Mouse (Mus musculus) c-Kit-positive CD71-positive TER-119-positive erythroid progenitor cells, embryonic 14.5 days (primary cell): Measurements from ENCODE around the gene Osbpl5.
A peak's percentile ranks its signal among the peaks of the same experiment; 100 is the strongest.
"Not testable (repeated sequence)": the region's sequence is repeated elsewhere in the genome, so short reads cannot be mapped to it uniquely, and the experiment has no call there.

Experiments
- DNase-seq: peaks from one replicate; pipeline ENCODE4 v3.0.0-alpha.2; 2013; ENCODE audit warnings: low spot score

Gene Osbpl5

DNA sequence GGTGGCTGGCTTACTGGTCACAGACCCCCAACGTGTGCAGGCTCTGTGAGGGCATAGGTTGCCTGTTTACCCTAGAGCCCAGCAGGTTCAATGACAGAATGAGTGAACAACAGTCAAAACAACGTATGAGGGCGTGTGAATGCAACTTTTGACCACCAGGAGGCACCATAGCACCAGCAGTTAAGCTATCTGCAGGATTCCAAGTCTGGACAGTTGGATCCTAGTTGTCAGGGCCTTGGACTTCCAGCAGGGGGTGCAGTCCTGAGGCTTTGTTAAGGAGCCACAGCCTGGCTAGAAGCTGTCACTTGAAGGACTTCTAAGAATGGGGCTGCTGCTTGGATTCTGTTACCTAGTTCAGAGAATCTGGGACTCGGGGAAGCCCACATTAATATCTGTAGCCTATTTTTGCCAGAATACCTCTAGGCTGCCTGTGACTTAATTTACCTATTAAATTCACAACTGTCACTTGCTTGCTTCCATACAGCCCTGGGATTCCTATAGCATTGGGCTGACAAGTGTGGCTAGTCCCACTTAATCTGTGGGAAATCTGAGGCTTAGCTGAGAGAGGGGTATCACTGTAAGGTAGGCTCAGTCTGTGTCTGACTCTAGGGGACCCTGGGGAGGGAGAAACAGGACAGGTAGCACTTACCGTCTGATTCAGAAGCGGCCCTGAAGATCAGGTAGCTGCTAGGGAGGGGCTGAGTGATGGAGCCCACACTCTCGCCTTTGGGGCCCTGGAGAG is 49.9 kb downstream of the Osbpl5 start:
- DNase-seq, result peak; percentile 73

DNA sequence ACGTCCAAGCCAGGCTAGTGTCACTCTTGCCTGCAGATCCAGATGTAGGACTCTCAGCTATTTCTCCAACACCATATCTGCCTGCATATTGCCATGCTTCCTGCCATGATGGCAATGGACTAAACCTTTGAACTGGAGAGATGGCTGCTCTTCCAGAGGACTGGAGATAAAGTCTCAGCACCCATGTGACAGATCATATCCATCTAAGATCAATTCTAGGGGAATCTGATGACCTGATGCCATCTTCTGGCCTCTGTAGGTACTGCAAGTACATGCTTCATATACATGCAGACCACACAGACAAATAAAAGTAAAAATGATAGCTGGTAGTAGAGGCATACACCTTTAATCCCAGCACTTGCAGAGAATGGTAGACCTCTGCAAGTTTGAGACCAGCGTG is 60.6 kb downstream of the Osbpl5 start:
- DNase-seq, result peak; percentile 43

DNA sequence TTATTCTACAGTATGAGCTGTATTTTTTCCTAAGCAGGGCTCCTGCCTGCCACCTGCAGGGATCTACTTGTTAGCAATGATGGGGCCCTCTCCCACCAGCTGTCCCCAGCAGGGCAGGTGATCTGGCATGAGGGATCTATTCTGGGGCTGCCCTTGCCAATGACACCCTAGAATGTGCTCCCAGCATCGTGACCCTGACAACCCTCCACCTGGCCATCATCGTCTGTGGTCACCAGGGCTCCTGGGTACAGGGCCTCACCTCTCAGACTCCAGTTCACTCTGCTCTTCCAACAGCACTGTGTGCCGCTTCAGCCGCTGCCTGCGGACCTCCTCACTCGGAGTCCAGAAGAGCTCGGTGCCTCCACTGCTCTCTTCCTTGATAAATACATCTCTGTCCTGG is 62.2 kb downstream of the Osbpl5 start:
- no peak for DNase-seq

DNA sequence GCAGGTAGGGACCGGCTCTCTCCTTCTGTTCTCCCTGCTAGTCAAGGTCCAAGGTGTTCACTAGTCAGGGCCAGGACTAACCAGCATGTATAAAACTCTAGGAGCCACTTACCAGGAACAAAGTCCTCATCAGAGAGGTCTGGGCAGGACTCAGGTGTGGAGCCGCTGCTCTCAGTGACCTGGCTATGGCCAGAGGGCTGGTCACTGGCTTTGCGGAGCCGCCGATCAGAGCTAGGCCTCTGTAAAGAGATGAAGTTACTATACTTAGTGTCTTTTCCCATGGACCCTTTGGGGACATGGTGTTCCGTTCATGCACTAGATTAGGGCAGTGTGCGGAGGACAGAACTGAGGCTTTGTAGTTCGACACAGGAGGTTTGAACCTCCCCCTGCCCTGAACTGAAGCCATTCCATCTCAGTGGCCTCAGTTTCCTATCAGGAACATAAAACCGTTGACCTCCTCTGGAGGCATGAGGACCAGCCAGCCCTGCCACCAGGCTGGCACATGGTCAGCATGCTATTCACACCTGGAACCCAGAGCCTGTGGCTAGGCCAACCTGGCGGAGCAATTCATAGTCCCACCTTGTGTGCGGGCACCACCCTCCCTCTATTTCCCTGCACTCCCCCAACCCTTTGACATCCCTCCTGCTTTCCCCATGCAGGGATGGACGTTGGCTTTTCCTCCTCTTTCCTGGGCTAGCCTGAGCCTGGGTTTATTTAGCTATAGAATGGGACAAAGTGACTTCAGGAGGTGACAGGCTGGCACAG is 63.9 kb downstream of the Osbpl5 start:
- no peak for DNase-seq

DNA sequence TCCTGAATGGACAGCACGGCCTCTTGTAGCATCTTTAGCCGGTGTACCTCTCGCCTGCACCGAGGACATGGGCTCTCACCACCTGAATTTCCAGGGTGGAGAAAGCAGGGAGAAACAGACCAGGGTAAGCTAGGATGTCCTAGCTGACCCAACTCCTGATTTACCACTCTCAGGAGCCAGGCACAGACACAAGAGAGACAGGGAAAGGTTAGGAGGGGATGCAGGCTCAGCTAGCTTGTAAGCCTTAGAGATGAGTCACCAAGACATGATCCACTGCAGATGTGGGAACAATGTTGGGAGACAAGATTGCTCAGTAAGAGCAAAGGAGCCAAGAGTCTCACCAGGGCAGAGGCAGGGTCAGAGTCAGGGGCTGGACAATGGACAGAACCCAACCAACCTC is 64.9 kb downstream of the Osbpl5 start:
- DNase-seq, result no peak

DNA sequence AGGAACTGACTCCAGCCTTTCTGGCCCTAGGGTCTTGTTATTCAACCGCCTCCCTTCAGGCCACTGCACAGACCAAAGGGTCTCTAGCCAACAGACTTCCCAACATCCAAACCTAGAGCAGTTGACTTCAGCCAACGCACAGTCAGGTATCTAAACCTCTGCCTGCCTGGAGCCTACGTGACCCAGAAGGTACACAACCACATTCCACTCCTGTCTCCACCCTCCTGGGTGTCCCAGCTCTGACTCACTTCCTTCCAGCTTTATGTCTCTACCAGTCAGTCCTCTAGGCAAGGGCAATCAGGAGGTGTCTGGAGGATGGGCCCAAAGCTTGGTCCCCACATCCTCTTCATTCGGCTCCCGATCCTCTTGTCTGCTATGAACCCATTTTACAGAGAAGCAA is 65.6 kb downstream of the Osbpl5 start:
- DNase-seq, result no peak

DNA sequence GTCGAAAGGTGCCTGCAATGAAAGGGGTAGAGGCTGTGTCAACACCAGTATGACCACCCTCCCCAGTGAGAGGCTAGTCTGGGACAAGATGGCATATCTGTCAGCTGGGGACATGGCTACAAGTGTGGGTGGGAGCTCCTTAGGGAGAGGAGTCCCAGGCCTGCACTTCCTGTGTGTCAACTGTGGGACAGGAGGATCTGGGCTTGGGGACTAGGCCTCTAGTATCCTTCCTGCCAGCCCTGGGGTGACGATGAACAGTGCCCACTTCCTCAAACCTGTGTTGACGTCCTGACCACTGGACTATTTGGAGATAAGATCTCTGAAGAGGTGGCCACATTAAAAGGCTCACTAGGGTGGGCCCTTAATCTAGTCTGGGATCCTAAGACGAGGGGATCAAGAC is 66.8 kb downstream of the Osbpl5 start:
- DNase-seq, result no peak

DNA sequence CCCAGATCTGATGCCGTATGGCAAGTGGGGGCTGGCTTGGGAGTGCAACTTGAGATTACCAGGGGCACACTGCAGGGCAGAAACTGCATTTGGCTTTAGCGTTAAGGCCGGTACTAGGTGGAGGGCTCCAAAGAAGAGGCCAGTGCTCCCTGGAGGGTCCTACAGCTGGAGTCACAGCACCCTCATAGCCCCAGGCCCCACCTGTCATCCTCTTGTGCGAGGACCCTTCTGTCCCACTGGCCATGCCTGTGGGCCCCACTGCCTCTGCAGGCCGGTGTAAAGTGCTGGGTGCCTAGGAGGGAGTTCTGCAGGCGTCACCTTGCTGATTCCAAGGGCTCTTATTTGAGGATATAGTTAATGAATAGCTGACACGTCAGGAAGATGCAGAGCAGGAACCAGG is 67.3 kb downstream of the Osbpl5 start:
- DNase-seq, result no peak

DNA sequence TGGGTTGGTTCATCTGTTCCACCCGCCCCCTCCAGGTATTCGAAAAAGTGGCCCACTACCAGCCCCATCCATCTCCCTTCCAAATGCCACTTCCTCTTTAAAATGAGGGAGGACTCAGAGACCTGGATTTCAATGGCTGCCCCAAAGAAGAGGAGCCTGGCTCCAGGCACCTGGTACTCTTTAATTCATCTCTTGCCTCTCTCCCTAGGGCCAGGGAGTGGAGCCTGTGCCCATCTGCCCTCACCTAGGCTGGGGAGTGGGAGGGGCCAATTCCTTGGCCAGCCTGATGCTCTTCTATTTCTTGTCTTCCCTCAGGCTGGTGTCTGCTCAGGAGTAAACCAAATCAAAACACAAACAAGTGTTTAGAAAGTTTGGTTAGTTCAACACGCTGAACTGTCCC is 70.1 kb downstream of the Osbpl5 start:
- DNase-seq, result not testable (repeated sequence)

DNA sequence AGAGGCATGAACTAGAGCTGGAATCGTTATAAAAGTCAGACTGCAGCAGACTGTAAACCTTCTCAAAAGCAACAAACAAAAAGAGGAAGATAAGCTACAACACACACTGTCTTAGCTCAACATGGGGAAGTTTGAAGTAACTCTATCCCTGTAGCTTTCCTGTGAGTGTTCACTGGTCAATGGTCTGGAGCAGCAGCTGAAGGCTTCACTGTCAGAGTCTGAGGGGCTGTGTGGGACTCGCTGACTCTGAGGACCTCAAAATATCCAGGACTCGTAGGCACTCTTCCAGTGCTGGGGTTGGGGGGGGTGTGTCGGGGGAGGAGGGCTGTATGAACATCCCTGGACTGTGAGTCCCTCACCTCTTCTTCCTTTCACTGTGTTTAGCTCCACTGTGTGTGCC is 70.6 kb downstream of the Osbpl5 start:
- DNase-seq, result not testable (repeated sequence)

DNA sequence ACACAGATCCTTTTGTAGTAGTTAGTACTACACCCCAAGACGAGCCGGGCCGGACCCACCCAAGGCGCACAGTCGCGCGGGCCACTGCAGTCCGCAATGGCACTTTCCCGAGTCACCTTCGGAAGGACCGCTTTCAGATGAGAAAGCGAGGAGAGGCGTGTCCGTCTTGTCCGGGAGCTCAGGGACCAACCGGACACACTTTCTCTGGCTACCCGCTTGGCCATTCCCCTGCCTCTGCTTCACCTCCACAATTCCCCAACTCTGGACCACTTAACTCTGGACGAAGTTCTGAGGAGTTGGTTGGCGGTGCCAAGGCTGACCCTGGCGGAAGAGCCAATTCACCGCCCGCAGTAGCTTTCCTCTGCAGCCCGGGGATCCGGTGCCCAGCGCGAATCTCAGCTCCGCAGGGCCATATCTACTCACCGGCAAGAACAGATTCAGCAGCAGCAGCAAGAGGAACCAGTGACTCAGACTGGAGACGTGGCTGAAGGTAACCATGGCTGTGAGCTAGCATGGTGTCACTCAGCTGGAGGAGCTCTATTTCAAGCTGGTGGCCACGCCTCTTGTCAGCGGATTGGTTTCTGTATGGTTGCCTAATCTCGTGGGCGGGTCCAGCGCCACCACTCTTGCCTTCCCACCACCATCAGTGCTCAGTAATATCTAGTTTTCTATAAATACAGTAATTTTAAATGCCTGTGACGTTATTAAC is 71.3 kb downstream of the Osbpl5 start, which contains the start of gene Tnfrsf23:
Gene Tnfrsf23, minus strand, starts transcription at position 514 of the 709 bp plus-strand sequence.
- DNase-seq, result peak; percentile 53

DNA sequence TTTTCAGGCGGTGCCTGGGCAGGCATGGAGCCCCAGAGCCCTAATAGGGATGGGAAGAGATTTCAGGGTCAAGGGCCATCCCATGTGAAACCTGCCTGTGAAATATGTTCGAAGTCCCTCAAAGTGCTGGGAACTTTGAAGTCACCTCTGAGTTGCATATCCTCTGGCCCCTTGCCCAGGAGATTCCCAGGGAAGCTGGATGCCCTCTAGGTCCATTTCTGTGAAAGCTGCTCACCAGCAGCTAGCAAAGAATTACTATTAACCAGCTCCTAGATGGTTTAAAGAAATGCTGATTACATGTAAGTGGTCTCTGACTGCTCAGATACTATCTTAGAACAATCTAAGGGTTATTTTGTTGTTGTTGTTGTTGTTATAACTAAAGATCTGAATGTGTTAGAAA is 72.2 kb downstream of the Osbpl5 start:
- DNase-seq, result not testable (repeated sequence)

DNA sequence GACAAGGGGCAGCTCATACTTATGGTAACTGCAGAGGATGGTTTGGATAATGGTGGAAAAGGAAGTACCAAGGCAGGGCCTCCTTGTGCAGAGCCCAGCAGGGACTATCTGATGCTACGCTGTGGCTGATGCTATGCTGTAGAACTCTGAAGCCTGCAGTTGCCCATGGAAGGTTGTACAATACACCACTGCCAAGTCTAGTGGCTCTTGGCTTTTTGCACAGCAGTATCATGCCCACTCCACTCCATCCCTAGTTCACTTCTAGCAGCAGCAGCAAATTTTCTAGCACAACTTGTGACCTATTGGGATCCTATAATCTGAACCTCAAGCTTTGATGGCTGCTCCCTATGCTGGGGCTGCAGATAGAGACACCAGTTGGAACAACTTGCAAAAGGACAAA is 75.2 kb downstream of the Osbpl5 start:
- no peak for DNase-seq

DNA sequence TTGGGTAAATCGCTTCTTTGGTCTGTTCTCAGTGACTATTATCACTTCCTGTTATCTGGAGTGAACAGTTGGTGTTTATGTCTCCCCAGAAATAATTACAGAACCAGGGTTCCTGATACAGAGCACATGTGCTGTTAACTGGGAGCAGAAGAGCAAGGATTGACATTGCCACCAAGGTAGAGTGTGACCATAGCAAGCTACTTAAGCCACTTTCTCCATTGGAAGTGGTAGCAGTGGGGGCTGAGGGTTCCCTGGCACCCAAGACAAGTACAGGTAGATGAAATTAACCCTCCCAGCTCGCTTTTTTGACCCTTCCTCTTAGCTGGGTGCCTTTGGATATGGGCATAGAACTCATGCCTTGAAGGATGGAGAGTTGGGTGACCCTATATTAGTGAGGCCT is 75.9 kb downstream of the Osbpl5 start:
- DNase-seq, result not testable (repeated sequence)

DNA sequence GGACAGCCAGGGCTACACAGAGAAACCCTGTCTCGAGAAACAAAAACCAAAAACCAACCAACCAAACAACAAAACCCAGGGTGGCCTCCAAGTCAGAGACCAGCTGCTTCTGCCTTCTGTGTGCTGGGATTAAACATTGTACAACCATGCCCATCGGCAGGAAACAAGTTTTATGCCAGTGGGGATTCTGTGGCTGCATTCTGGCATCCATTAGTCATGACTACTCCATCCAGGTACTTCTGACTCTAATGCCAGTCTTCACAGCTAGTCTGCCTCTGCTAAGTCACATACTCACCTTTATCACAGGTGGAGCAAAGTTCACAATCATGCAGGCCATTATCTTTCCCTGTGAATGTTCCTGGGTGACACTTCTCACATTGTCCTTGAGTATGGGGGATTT is 77.1 kb downstream of the Osbpl5 start:
- DNase-seq, result not testable (repeated sequence)

DNA sequence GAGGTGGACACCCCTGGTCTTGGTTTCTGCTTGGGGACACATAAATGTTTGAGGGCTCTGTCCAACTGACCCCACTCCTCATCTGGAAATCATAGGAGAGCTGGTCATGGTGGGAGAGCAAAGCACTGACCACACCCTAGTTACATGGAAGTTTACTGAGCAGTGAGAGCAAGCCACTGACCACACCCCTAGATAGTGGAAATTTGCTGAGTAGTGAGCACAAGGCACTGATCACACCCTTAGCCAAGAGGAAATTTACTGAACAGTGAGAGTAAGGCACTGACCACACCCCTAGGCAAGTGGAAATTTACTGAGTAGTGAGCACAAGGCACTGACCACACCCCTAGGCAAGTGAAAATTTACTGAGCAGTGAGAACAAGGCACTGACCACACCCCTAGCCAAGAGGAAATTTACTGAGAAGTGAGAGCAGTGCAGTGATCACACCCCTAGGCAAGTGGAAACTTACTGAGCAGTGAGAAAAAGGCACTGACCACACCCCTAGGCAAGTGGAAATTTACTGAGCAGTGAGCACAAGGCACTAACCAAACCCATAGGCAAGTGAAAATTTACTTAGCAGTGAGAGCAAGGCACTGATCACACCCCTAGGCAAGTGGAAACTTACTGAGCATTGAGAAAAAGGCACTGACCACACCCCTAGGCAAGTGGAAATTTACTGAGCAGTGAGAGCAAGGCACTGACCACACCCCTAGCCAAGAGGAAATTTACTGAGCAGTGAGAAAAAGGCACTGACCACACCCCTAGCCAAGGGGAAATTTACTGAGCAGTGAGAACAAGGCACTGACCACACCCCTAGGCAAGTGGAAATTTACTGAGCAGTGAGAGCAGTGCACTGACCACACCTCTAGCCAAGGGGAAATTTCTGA is 90.1 kb downstream of the Osbpl5 start:
- no peak for DNase-seq

DNA sequence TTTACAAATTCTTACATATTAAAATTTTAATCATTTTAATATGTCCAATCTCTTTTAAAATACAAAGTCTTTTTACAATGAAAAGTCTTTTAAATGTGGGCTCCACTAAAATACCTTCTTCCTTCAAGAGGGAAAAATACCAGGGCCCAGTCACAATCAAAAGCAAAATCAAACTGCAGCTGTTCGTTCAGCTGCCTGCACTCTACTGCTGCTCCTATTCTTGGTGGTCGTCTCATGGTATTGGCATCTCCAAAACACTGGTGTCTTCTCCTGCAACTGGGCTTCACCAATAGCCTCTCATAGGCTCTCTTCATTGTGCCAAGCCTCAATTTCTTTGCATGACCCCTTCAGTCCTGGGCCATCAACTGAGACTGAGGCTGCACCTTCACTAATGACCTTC is 93.3 kb downstream of the Osbpl5 start:
- no peak for DNase-seq

DNA sequence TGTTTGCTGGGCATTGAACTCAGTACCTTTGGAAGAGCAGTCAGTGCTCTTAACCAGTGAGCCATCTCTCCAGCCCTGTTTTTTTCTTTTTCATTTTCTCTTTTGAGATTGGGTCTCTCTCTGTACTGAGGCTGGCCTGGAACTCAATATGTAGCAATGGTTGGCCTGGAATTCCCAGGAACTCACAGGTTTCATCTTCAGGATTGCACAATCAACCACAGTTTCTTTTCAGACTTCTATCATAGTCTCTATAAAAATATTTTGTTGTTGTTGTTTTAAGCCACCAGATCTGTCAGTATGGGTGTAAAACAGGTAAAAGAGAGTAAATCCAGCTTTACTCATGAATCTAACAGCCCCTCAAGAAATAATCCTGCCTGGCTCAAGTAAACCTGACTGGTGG is 96.0 kb downstream of the Osbpl5 start:
- DNase-seq, result no peak

DNA sequence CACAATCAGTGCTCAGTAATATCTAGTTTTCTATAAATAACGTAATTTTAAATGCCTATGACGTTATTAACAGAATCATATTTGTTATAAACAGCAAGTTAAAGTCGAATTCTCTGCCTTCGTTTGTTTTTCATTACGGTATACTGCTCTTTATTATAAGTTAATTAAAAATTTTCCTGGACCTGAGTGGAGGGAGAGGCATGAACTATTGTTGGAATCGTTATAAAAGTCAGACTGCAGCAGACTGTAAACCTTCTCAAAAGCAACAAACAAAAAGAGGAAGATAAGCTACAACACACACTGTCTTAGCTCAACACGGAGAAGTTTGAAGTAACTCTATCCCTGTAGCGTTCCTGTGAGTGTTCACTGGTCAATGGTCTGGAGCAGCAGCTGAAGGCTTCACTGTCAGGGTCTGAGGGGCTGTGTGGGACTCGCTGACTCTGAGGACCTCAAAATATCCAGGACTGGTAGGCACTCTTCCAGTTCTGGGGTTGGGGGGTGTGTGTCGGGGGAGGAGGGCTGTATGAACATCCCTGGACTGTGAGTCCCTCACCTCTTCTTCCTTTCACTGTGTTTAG is 106.9 kb downstream of the Osbpl5 start:
- DNase-seq, result not testable (repeated sequence)

DNA sequence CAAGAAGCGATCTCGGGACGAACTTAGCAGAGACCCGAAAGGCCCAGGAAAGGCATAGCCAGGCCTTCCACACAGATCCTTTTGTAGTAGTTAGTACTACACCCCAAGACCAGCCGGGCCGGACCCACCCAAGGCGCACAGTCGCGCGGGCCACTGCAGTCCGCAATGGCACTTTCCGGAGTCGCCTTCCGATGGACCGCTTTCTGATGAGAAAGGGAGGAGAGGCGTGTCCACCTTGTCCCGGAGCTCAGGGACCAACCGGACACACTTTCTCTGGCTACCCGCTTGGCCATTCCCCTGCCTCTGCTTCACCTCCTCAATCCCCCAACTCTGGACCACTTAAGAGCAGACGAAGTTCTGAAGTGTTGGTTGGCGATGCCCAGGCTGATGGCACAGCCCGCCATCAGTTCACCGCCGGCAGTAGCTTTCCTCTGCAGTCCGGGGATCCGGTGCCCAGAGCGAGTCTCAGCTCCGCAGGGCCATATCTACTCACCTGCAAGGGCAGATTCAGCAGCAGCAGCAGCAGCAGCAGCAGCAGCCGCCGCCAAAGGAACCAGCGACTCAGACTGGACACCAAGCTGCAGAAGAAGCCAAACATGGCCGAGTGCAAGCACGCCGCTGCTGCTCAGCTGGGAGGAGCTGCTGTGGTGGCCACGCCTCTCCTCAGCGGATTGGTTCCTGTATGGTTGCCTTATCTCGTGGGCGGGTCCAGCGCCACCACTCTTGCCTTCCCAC is 107.6 kb downstream of the Osbpl5 start, which contains the start of gene Tnfrsf22:
Gene Tnfrsf22, minus strand, starts transcription at position 628 of the 735 bp plus-strand sequence.
- peak; percentile 56 for DNase-seq

DNA sequence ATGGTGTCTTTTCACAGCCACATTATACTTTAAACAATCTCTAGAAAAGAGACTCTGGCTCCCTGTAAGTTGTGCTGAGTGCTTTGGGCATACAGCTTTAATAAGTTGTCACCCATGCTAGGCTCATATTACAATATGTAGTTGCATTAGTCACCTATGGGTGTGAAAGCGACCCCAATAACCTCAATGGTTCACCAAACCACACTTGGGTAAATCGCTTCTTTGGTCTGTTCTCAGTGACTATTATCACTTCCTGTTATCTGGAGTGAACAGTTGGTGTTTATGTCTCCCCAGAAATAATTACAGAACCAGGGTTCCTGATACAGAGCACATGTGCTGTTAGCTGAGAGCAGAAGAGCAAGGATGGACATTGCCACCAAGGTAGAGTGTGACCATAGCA is 112.8 kb downstream of the Osbpl5 start:
- DNase-seq, result not testable (repeated sequence)
